Mouse (Mus musculus): ENCODE data around the gene Gm13276.
"Not testable (repeated sequence)": the region's sequence is repeated elsewhere in the genome, so short reads cannot be mapped to it uniquely, and the experiment has no call there.

Gm13276 gene

GRCm38 (mm10) chr4:88788402-88788801, 2.9 kb downstream of the Gm13276 start, which contains the start of gene Gm13277:
Gene Gm13277, plus strand, starts transcription at chr4:88788632.
- DNase-seq, result peak; percentile 75

GRCm38 (mm10) chr4:88791250-88791649, 5.7 kb downstream of the Gm13276 start, which contains the start of gene Gm13278:
Gene Gm13278, plus strand, starts transcription at chr4:88791550.
- DNase-seq, result not testable (repeated sequence)

- DNase-seq, result peak; percentile 68
Measured at GRCm38 (mm10) chr4:88793936-88794675, 8.6 kb downstream of the Gm13276 start, which contains the start of gene Gm13275. Gene Gm13275, plus strand, starts transcription at chr4:88794487.

GRCm38 (mm10) chr4:88797097-88797496, 11.6 kb downstream of the Gm13276 start, which contains the start of gene Gm13279:
Gene Gm13279, plus strand, starts transcription at chr4:88797397.
- not testable (repeated sequence) for DNase-seq

DNA sequence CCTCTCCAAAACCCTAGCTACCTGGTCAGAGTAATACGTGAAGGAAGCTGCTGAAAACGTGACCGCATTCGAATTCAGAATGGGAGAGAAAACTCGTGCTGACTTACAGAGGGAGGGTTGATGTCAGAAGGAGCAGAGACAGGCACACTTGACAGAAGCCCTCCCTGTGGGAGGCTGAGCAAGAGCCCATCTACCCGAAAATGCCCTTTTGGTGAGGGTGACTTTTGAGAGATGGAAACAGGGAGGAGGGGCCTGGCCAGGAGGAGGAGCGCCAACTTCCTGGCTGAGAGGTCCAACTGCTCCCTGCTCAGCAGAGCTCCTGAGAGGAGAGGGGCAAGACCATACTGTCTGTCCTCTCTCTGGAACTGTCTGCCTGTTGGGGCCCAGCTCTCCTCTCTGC, 13.9 kb downstream of the Gm13276 start, which contains the start of gene Gm13285:
Gm13285 (plus strand) TSS at position 301 of the 400 bp plus-strand sequence.
- not testable (repeated sequence) for DNase-seq

GRCm38 (mm10) chr4:88802954-88803353, 17.4 kb downstream of the Gm13276 start, which contains the start of gene Gm13287:
Gene Gm13287, plus strand, starts transcription at chr4:88803254.
- DNase-seq, result not testable (repeated sequence)

- DNase-seq, result not testable (repeated sequence)
Measured at GRCm38 (mm10) chr4:88805231-88805630, 19.7 kb downstream of the Gm13276 start, which contains the start of gene Gm13288. Gene Gm13288, plus strand, starts transcription at chr4:88805531.

DNA sequence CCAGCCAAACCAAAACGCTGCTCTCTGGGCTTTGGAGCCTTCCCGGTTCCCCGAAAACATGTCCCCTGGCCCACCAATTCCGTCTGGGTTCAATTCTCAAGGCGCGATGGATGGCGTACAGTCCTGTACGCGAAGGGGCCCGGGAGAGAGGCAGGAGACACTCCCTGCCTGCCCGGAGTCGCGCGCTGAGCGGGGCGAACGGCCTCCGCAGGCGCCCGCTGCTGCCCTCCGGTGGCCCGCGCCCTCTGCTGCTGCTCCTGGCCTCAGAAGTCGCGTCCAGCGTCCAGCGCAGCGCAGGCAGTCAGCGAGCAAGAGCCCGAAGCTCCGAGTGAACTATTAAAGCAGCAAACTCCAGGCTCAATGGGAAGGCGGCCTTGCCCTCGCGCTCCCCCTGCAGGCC, 20.3 kb downstream of the Gm13276 start:
- DNase-seq, result peak; percentile 8

GRCm38 (mm10) chr4:88815928-88816327, 30.4 kb downstream of the Gm13276 start, which contains the start of gene Ifna7:
Gene Ifna7, plus strand, starts transcription at chr4:88816228.
- no peak for DNase-seq

DNA sequence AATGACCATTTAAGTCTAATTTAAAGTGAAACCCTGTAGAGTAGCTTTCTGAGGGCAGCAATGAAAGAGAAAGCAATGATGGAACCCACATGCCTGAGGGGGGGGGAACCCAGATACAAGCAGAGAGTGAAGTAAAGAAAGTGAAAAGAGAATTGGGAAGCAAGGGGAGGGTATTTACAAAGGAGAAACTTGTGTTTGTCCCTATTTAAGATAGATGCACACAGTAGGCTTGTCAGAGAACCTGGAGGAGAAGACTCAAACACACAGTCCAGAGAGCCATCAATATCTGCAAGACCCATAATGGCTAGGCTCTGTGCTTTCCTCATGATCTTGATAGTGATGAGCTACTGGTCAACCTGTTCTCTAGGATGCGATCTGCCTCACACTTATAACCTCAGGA, 34.1 kb downstream of the Gm13276 start, which contains the start of gene Ifna11:
Ifna11 (plus strand) TSS at position 301 of the 400 bp plus-strand sequence.
- no peak for DNase-seq

GRCm38 (mm10) chr4:88822995-88823394, 37.5 kb downstream of the Gm13276 start:
- peak; percentile 28 for DNase-seq

GRCm38 (mm10) chr4:88827116-88827515, 41.6 kb downstream of the Gm13276 start, which contains the start of gene Ifna6:
Gene Ifna6, plus strand, starts transcription at chr4:88827416.
- not testable (repeated sequence) for DNase-seq

- peak; percentile 55 for DNase-seq
Measured at GRCm38 (mm10) chr4:88830523-88830922, 45.0 kb downstream of the Gm13276 start.

DNA sequence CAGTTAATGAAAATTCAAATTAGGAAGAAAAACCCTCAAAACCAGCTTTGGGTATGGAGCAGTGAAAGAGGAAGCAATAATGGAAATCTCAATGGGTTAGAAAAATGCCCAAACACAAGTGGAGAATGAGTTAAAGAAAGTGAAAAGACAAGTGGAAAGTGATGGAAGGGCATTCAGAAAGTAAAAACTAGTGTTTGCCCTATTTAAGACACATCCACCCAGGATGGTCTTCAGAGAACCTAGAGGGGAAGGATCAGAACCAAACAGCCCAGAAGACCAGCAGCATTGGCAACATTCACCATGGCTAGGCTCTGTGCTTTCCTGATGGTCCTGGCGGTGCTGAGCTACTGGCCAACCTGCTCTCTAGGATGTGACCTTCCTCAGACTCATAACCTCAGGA, 49.7 kb downstream of the Gm13276 start, which contains the start of gene Ifna5:
Ifna5 (plus strand) TSS at position 301 of the 400 bp plus-strand sequence.
- not testable (repeated sequence) for DNase-seq
